Mouse (Mus musculus) R1 (cell line): ENCODE measurements around the gene Zdhhc6.
A peak's percentile ranks its signal among the peaks of the same experiment; 100 is the strongest.

Experiments used
- DNase-seq: peaks from one replicate; pipeline ENCODE4 v3.0.0-alpha.2; 2018; ENCODE audit warnings: low read depth, low spot score

Zdhhc6 gene

GRCm38 (mm10) chr19:55305024-55305423 lies 10.8 kb downstream of the Zdhhc6 start:
- DNase-seq: peak; percentile 14

- DNase-seq: no peak
Measured at GRCm38 (mm10) chr19:55300525-55300924, 15.3 kb downstream of the Zdhhc6 start.

- DNase-seq: no peak
Measured at GRCm38 (mm10) chr19:55299378-55299777, 16.5 kb downstream of the Zdhhc6 start.

GRCm38 (mm10) chr19:55297961-55298360 lies 17.9 kb downstream of the Zdhhc6 start:
- no peak for DNase-seq

- DNase-seq: no peak
Measured at GRCm38 (mm10) chr19:55297489-55297888, 18.3 kb downstream of the Zdhhc6 start.

GRCm38 (mm10) chr19:55296301-55296700 lies 19.5 kb downstream of the Zdhhc6 start:
- no peak for DNase-seq

GRCm38 (mm10) chr19:55295556-55295955 lies 20.3 kb downstream of the Zdhhc6 start:
- no peak for DNase-seq

- DNase-seq: no peak
Measured at GRCm38 (mm10) chr19:55295075-55295474, 20.8 kb downstream of the Zdhhc6 start.

GRCm38 (mm10) chr19:55293175-55293574 lies 22.7 kb downstream of the Zdhhc6 start:
- DNase-seq: no peak

GRCm38 (mm10) chr19:55292210-55292850 lies 23.5 kb downstream of the Zdhhc6 start:
- DNase-seq: no peak

GRCm38 (mm10) chr19:55290621-55291270 lies 25.1 kb downstream of the Zdhhc6 start:
- no peak for DNase-seq

GRCm38 (mm10) chr19:55288974-55289373 lies 26.9 kb downstream of the Zdhhc6 start:
- DNase-seq: no peak

GRCm38 (mm10) chr19:55286034-55286433 lies 29.8 kb downstream of the Zdhhc6 start:
- no peak for DNase-seq

GRCm38 (mm10) chr19:55284093-55284492 lies 31.7 kb downstream of the Zdhhc6 start:
- no peak for DNase-seq

GRCm38 (mm10) chr19:55276770-55277169 lies 39.1 kb downstream of the Zdhhc6 start:
- DNase-seq: no peak

GRCm38 (mm10) chr19:55276100-55276499 lies 39.7 kb downstream of the Zdhhc6 start:
- DNase-seq: no peak

GRCm38 (mm10) chr19:55273340-55273739 lies 42.5 kb downstream of the Zdhhc6 start:
- DNase-seq: no peak

- DNase-seq: peak; percentile 96
Measured at GRCm38 (mm10) chr19:55271448-55271847, 44.4 kb downstream of the Zdhhc6 start.

GRCm38 (mm10) chr19:55269051-55269450 lies 46.8 kb downstream of the Zdhhc6 start:
- no peak for DNase-seq

GRCm38 (mm10) chr19:55268150-55268549 lies 47.7 kb downstream of the Zdhhc6 start:
- DNase-seq: no peak

GRCm38 (mm10) chr19:55266786-55267185 lies 49.0 kb downstream of the Zdhhc6 start:
- DNase-seq: no peak

- no peak for DNase-seq
Measured at GRCm38 (mm10) chr19:55265269-55265668, 50.6 kb downstream of the Zdhhc6 start.

GRCm38 (mm10) chr19:55260389-55261184 lies 55.2 kb downstream of the Zdhhc6 start:
- no peak for DNase-seq
